ENCODE assay signal across 8 mouse cellular contexts in the genomic region with DNA sequence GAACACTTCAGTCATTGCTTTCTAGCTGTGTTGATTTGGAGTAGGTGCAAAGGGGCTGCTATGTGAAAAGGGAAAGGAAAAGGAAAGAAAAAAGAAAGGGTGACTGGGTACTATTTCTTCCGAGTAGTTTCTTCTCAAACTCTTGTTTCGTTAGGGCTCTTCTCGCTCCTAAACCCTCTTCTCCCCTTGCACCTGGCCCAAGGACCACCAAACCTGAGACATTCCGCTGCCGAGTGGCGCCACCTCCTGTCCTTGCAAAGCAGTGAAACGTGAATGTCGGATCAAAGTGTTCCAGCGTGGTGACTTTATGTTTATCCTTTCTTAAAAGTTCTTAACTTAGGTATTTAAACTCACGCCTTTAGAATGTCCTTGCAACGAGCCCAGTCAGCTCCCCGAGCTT. TPM values are rescaled to one million over a fixed set of nuclear protein-coding genes. Genes with fewer than 3 reads are reported as not detected.
DNase-seq lines count a peak whose midpoint lies in the region; ATAC-seq and TF ChIP-seq lines count a peak whose summit lies in the region.

No protein-coding gene starts in this region.

- H3K4me1 ChIP-seq in limb, embryonic 12.5 days (replicated peaks): peaks cover 41% of the 10 kb centered on the region
- peaks cover 28% of the 10 kb centered on the region for H3K4me1 ChIP-seq in midbrain, embryonic 11.5 days (ENCODE audit: control insufficient read depth, insufficient read depth, low read length)
- H3K4me1 ChIP-seq in thymus, adult 2 months (replicated peaks; ENCODE audit: control insufficient read depth, insufficient read depth, low read length): peaks cover 22% of the 10 kb centered on the region

- WGBS in limb, embryonic 12.5 days: under 1% methylated on average over 12 of the region's 12 CpGs
- under 1% methylated on average over 12 of the region's 12 CpGs for WGBS in midbrain, embryonic 11.5 days
- 2% methylated on average over 12 of the region's 12 CpGs for WGBS in thymus, adult 2 months

- H3K9me3 ChIP-seq in limb, embryonic 12.5 days: no peaks in the 10 kb centered on the region
- H3K9me3 ChIP-seq in midbrain, embryonic 11.5 days (ENCODE audit: control insufficient read depth, low read length): no peaks in the 10 kb centered on the region

- no peaks in the 10 kb centered on the region; the same call in 1 of the 2 replicates for H3K36me3 ChIP-seq in limb, embryonic 12.5 days
- H3K36me3 ChIP-seq in midbrain, embryonic 11.5 days (ENCODE audit: control insufficient read depth, insufficient read depth, low read length): no peaks in the 10 kb centered on the region
- no peaks in the 10 kb centered on the region for H3K36me3 ChIP-seq in thymus, adult 2 months (ENCODE audit: control insufficient read depth, insufficient read depth, low read length)

- peak overlapping the region; percentile 51 for H3K4me3 ChIP-seq in limb, embryonic 12.5 days (replicated peaks)
- H3K4me3 ChIP-seq in midbrain, embryonic 11.5 days (ENCODE audit: low read depth, low read length): no peak overlapping the region
- peak overlapping the region; percentile 15; the same call in 1 of the 2 replicates for H3K4me3 ChIP-seq in thymus, adult 2 months (ENCODE audit: control insufficient read depth, insufficient read depth, low read length)

- 0 out of 2 replicates have a peak, but pooled peaks cover 3% of the 10 kb centered on the region for H3K27me3 ChIP-seq in limb, embryonic 12.5 days
- peaks cover 2% of the 10 kb centered on the region; the same call in 1 of the 2 replicates for H3K27me3 ChIP-seq in midbrain, embryonic 11.5 days (ENCODE audit: control insufficient read depth, insufficient read depth, low read length)
- H3K27me3 ChIP-seq in thymus, adult 2 months (ENCODE audit: control insufficient read depth, insufficient read depth, low read length): peaks cover 18% of the 10 kb centered on the region

- peak; percentile 85 for TF ChIP-seq CTCF in thymus, adult 2 months (IDR thresholded peaks at IDR 0.05; ENCODE audit: borderline replicate concordance, control insufficient read depth, extremely low read depth, insufficient read depth, low read length, poor library complexity)

- H3K4me2 ChIP-seq in limb, embryonic 12.5 days: peak overlapping the region; percentile 93
- peak overlapping the region; percentile 56 for H3K4me2 ChIP-seq in midbrain, embryonic 11.5 days

- no peak overlapping the region for H3K27ac ChIP-seq in limb, embryonic 12.5 days
- no peak overlapping the region for H3K27ac ChIP-seq in midbrain, embryonic 11.5 days (ENCODE audit: low read depth, low read length)
- H3K27ac ChIP-seq in thymus, adult 2 months (ENCODE audit: control insufficient read depth, insufficient read depth, low read length): no peak overlapping the region

- ATAC-seq in CD4-positive, CD25-positive, alpha-beta regulatory T cell, adult 4 months: peak; percentile 44
- ATAC-seq in limb, embryonic 12.5 days (ENCODE audit: insufficient number of reproducible peaks, insufficient read depth, low FRiP score, low TSS enrichment, low read depth): no peak
- ATAC-seq in midbrain, embryonic 11.5 days (ENCODE audit: low FRiP score): no peak
- no peak for ATAC-seq in frontal cortex, adult (ENCODE audit: low TSS enrichment)

- intact Hi-C loops in heart, postnatal 14 days (cut with DNase I): loop anchor here (1.0 kb wide), 2 partner anchors 24 to 47 kb away; no protein-coding TSS in a partner anchor

- no peak for TF ChIP-seq POLR2A in thymus, adult 2 months (IDR thresholded peaks at IDR 0.05; ENCODE audit: control insufficient read depth, extremely low read depth, insufficient read depth, low read length, poor library complexity)

- H3K9ac ChIP-seq in limb, embryonic 12.5 days (replicated peaks): no peak overlapping the region
- 0 out of 2 replicates have a peak overlapping the region, but pooled peaks have one; percentile 5 for H3K9ac ChIP-seq in midbrain, embryonic 11.5 days (ENCODE audit: low read length)

- DNase-seq in 3T3-L1 (ENCODE audit: low read depth, low spot score): peak; percentile 54
- peak; percentile 86 for DNase-seq in embryo, embryonic 10.5 days (ENCODE audit: low spot score)
- peak; percentile 63 to 71 for DNase-seq in heart, postnatal 14 days
- peak; percentile 95 for DNase-seq in midbrain, embryonic 11.5 days (ENCODE audit: low spot score, missing footprints)
- peak; percentile 80 for DNase-seq in thymus, adult 2 months

RNA-seq across cellular contexts. Expression of a gene that starts 2.4 kb away (rescaled TPM):
- under 1 TPM in 1 of 2 experiments, not detected in 1; 0.39 TPM for polyA plus RNA-seq in CD4-positive, CD25-positive, alpha-beta regulatory T cell, adult 4 months (2017; shearing (Covaris generic))
- 100 to 1,000 TPM; 153 to 157 TPM for total RNA-seq in heart, postnatal 14 days (2021)
- 74.2 and 78.4 TPM in 2 replicates for polyA plus RNA-seq in limb, embryonic 12.5 days (2016; fragmentation: Nextera tagmentation; extraction: Ambion mirVana)
- 32.1 and 33.4 TPM in 2 replicates for polyA plus RNA-seq in midbrain, embryonic 11.5 days (2014; fragmentation: Nextera tagmentation; extraction: Ambion mirVana)
- 4.3 and 13.0 TPM in 2 replicates for polyA plus RNA-seq in thymus, adult 2 months (2012; rRNA removed)

RNA-seq across cellular contexts. Expression of a gene that starts 13.1 kb away (rescaled TPM):
- polyA plus RNA-seq in CD4-positive, CD25-positive, alpha-beta regulatory T cell, adult 4 months (2017; shearing (Covaris generic)): 10 to 100 TPM; 14.8 to 19.9 TPM
- 100 to 1,000 TPM; 113 to 114 TPM for total RNA-seq in heart, postnatal 14 days (2021)
- polyA plus RNA-seq in limb, embryonic 12.5 days (2016; fragmentation: Nextera tagmentation; extraction: Ambion mirVana): 29.0 and 31.5 TPM in 2 replicates
- polyA plus RNA-seq in midbrain, embryonic 11.5 days (2014; fragmentation: Nextera tagmentation; extraction: Ambion mirVana): 32.5 and 34.3 TPM in 2 replicates
- 139 and 156 TPM in 2 replicates for polyA plus RNA-seq in thymus, adult 2 months (2012; rRNA removed)

RNA-seq across cellular contexts. Expression of a gene that starts 15.1 kb away (rescaled TPM):
- 1 to 10 TPM; 1.0 to 3.3 TPM for polyA plus RNA-seq in CD4-positive, CD25-positive, alpha-beta regulatory T cell, adult 4 months (2017; shearing (Covaris generic))
- total RNA-seq in heart, postnatal 14 days (2021): 10 to 100 TPM; 24.0 to 24.6 TPM
- polyA plus RNA-seq in limb, embryonic 12.5 days (2016; fragmentation: Nextera tagmentation; extraction: Ambion mirVana): 11.1 and 11.6 TPM in 2 replicates
- 8.5 and 8.9 TPM in 2 replicates for polyA plus RNA-seq in midbrain, embryonic 11.5 days (2014; fragmentation: Nextera tagmentation; extraction: Ambion mirVana)
- 4.5 and 6.0 TPM in 2 replicates for polyA plus RNA-seq in thymus, adult 2 months (2012; rRNA removed)

RNA-seq across cellular contexts. Expression of a gene that starts 22.2 kb away (rescaled TPM):
- 100 to 1,000 TPM; 162 to 241 TPM for polyA plus RNA-seq in CD4-positive, CD25-positive, alpha-beta regulatory T cell, adult 4 months (2017; shearing (Covaris generic))
- 10 to 100 TPM; 72.7 to 86.1 TPM for total RNA-seq in heart, postnatal 14 days (2021)
- 304 and 327 TPM in 2 replicates for polyA plus RNA-seq in limb, embryonic 12.5 days (2016; fragmentation: Nextera tagmentation; extraction: Ambion mirVana)
- 149 and 151 TPM in 2 replicates for polyA plus RNA-seq in midbrain, embryonic 11.5 days (2014; fragmentation: Nextera tagmentation; extraction: Ambion mirVana)
- polyA plus RNA-seq in thymus, adult 2 months (2012; rRNA removed): 89.1 and 120 TPM in 2 replicates

RNA-seq across cellular contexts. Expression of a gene that starts 24.8 kb away (rescaled TPM):
- polyA plus RNA-seq in CD4-positive, CD25-positive, alpha-beta regulatory T cell, adult 4 months (2017; shearing (Covaris generic)): 1 to 10 TPM; 9.1 to 9.7 TPM
- total RNA-seq in heart, postnatal 14 days (2021): 1 to 10 TPM; 2.8 to 3.0 TPM
- polyA plus RNA-seq in limb, embryonic 12.5 days (2016; fragmentation: Nextera tagmentation; extraction: Ambion mirVana): 8.5 and 10.2 TPM in 2 replicates
- 4.5 and 4.6 TPM in 2 replicates for polyA plus RNA-seq in midbrain, embryonic 11.5 days (2014; fragmentation: Nextera tagmentation; extraction: Ambion mirVana)
- polyA plus RNA-seq in thymus, adult 2 months (2012; rRNA removed): 3.0 and 3.1 TPM in 2 replicates
